Mouse (Mus musculus) liver, embryonic 14.5 days (tissue): ENCODE measurements around the gene Cdk13. TPM values are rescaled to one million over a fixed set of nuclear protein-coding genes. Genes with fewer than 3 reads are reported as not detected.

Source experiments
- ATAC-seq: fragments of 200-750 bp; cut with Nextera tagmentation; 2 replicates; pipeline ENCODE4 v1.8.0; 2017; ENCODE audit warnings: moderate number of reproducible peaks, mild to moderate bottlenecking, moderate library complexity; ENCODE audit not compliant: insufficient read depth
- DNase-seq, 3 experiments: peaks; one replicate each; pipeline ENCODE4 v3.0.0-alpha.2; 2012 to 2013; ENCODE audit warnings: low read depth in 3 of 3, low spot score in 3 of 3
- H3K27ac ChIP-seq: fragments of 300-500 bp; sonication (generic); 2 replicates; pipeline ENCODE4 v1.5.1; 2014; ENCODE audit warnings: moderate library complexity, mild to moderate bottlenecking, control low read depth, inconsistent platforms
- H3K27me3 ChIP-seq: fragments of 300-500 bp; sonication (generic); 2 replicates; pipeline ENCODE4 v1.6.1; 2014; ENCODE audit warnings: mild to moderate bottlenecking, low read length, moderate library complexity; ENCODE audit not compliant: control insufficient read depth, insufficient read depth
- H3K36me3 ChIP-seq: fragments of 300-500 bp; sonication (generic); replicated peaks from 2 replicates; pipeline ENCODE4 v1.6.1; 2014; ENCODE audit warnings: low read depth; ENCODE audit not compliant: control insufficient read depth, insufficient read depth
- H3K4me1 ChIP-seq, 2 experiments: fragments of 200-500 bp in 1 of 2; fragments of 300-500 bp in 1 of 2; sonication (generic) in 1 of 2; replicated peaks; 2 replicates each; pipeline ENCODE4 v1.6.1; 2012 to 2014; ENCODE audit warnings: antibody characterized with exemption in 1 of 2, inconsistent platforms in 1 of 2, low read length in 1 of 2; ENCODE audit not compliant: control insufficient read depth in 2 of 2, insufficient read depth in 2 of 2
- H3K4me2 ChIP-seq: fragments of 300-500 bp; sonication (generic); 2 replicates; pipeline ENCODE4 v1.6.1; 2014; ENCODE audit warnings: low read depth, mild to moderate bottlenecking, control low read depth, moderate library complexity
- H3K4me3 ChIP-seq, 2 experiments: fragments of 200-500 bp in 1 of 2; fragments of 300-500 bp in 1 of 2; sonication (generic) in 1 of 2; 2 replicates each; pipeline ENCODE4 v1.5.1; 2012 to 2014; ENCODE audit warnings: low read depth in 2 of 2, low read length in 2 of 2, mild to moderate bottlenecking in 2 of 2, control low read depth in 1 of 2, inconsistent platforms in 1 of 2, moderate library complexity in 1 of 2; ENCODE audit not compliant: insufficient read depth in 1 of 2
- H3K9ac ChIP-seq: fragments of 300-500 bp; sonication (generic); replicated peaks from 2 replicates; pipeline ENCODE4 v1.6.1; 2014; ENCODE audit warnings: mild to moderate bottlenecking, control low read depth, moderate library complexity
- H3K9me3 ChIP-seq: fragments of 300-500 bp; sonication (generic); 2 replicates; pipeline ENCODE4 v1.6.1; 2016; ENCODE audit warnings: low read length, mixed read lengths; ENCODE audit not compliant: control insufficient read depth
- CTCF ChIP-seq: IDR thresholded peaks from 2 replicates; pipeline ENCODE4 v1.5.1; 2016; ENCODE audit warnings: antibody characterized with exemption, low read depth, control low read depth
- EP300 ChIP-seq: IDR thresholded peaks from 2 replicates; pipeline ENCODE4 v1.6.1; 2016; ENCODE audit warnings: antibody characterized with exemption, low read depth
- WGBS: fragments of 180-500 bp; shearing (Covaris S2); extraction: QIAGEN DNeasy Blood & Tissue Kit; methylation state at CpG from one replicate; pipeline ENCODE4 v1.1.7; 2014; ENCODE audit not compliant: insufficient replicate concordance; 5-methylcytosine and 5-hydroxymethylcytosine counted together
- polyA plus RNA-seq, 2 experiments: library from polyadenylated mRNA; depleted of rRNA in 1 of 2; stranded (reverse) in 1 of 2; unstranded in 1 of 2; fragments of >200 nt; fragmentation: Nextera tagmentation in 1 of 2; extraction: Ambion mirVana in 1 of 2; gene quantifications; 2 replicates each; pipeline versions ENCODE4 v1.2.1 to v1.2.3; 2012 to 2014

Cdk13 gene
- polyA plus RNA-seq, 2 experiments = 5.7 to 9.3 TPM

DNA sequence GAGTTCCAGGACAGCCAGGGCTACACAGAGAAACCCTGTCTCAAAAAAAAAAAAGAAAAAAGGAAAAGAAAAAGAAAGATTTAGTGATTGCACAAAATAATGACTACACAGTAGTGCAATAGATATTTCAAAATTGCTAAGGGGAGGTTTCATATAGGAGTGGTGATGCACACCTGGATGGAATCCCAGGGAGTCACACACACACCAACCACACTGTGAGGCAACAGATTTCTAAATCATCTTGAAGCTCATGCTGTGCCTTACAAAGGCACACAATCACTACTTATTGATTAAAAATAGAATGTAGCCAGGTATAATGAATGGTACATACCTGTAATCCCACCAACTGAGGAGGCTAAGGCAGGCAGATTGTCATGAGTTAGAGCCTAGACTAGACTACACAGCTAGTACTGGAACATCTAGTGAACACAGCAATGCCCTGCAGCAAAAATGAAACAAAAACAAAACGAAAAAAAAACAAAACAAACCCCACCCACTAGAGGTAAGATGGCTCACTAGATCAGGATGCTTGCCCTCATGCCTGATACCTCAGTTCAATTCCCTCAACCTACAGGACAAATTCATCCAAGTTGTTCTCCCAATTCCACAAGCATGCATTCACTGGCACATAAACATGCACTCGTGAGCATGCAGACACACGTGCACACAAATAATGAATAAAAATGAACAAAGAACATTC is 9.0 kb downstream of the Cdk13 start:
- WGBS = 73% methylated on average over 3 of the region's 3 CpGs
- H3K4me2 ChIP-seq = no peak overlapping the region
- TF ChIP-seq EP300 = no peak
- no peak for TF ChIP-seq CTCF

DNA sequence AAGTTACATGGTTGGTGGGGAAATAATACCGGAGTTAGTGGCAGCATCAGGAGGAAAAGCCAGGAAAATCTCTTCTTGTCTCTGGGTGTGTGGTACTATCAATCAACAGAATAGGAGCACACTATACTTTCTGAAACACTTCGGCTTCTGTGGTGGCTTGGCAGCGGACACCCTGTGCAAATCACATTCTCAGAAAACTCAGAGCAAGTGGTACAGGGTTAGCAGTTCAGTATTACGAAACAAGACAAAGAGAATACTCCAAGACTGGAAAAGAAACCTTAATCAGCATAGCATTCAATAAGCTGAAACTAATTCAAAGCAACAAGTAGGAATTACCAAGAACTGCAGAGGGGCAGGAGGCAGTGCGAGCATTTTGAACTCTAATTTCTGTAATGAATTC is 21.3 kb downstream of the Cdk13 start:
- Histone ChIP-seq H3K9ac (no peak overlapping the region), H3K4me3 (no peak overlapping the region), H3K9me3 (no peaks in the 10 kb centered on the region), H3K27me3 (no peaks in the 10 kb centered on the region), H3K36me3 (no peaks in the 10 kb centered on the region), H3K4me2 (no peak overlapping the region), H3K27ac (no peak overlapping the region), H3K4me1 (no peaks in the 10 kb centered on the region; a peak in 1 of 4 replicates)
- 85% methylated on average over 5 of the region's 5 CpGs for WGBS
- no peak for DNase-seq
- TF ChIP-seq CTCF (no peak), EP300 (no peak)
- ATAC-seq = no peak

More for the DNA sequence above, 9.0 kb downstream of the Cdk13 start:
- Histone ChIP-seq H3K27me3 (no peaks in the 10 kb centered on the region), H3K4me3 (no peak overlapping the region), H3K27ac (no peak overlapping the region), H3K36me3 (peaks cover 4% of the 10 kb centered on the region), H3K9ac (no peak overlapping the region), H3K9me3 (no peaks in the 10 kb centered on the region), H3K4me1 (peaks cover 12 to 22% of the 10 kb centered on the region in 2 experiments)
- no peak for DNase-seq
- ATAC-seq = no peak

GRCm38 (mm10) chr13:17779923-17780322 is 25.0 kb downstream of the Cdk13 start:
- Histone ChIP-seq H3K9me3 (no peaks in the 10 kb centered on the region), H3K4me3 (no peak overlapping the region), H3K9ac (no peak overlapping the region), H3K27ac (no peak overlapping the region), H3K4me2 (no peak overlapping the region), H3K36me3 (no peaks in the 10 kb centered on the region), H3K27me3 (no peaks in the 10 kb centered on the region), H3K4me1 (no peaks in the 10 kb centered on the region; a peak in 1 of 4 replicates)
- DNase-seq = no peak
- TF ChIP-seq EP300 = no peak
- no peak for TF ChIP-seq CTCF
- 55% methylated on average over 2 of the region's 2 CpGs for WGBS
- no peak for ATAC-seq

- Histone ChIP-seq H3K9ac (no peak overlapping the region), H3K9me3 (no peaks in the 10 kb centered on the region), H3K4me3 (no peak overlapping the region), H3K4me2 (no peak overlapping the region), H3K27ac (no peak overlapping the region), H3K36me3 (peaks cover 9% of the 10 kb centered on the region), H3K4me1 (no peaks in the 10 kb centered on the region), H3K27me3 (no peaks in the 10 kb centered on the region)
- TF ChIP-seq CTCF (no peak), EP300 (no peak)
- DNase-seq = no peak
- WGBS = 79% methylated on average over 1 of the region's 1 CpGs
- ATAC-seq = no peak
Observed at GRCm38 (mm10) chr13:17776303-17776702, 28.6 kb downstream of the Cdk13 start.

GRCm38 (mm10) chr13:17775364-17775763 is 29.5 kb downstream of the Cdk13 start:
- ATAC-seq (no peak), DNase-seq (no peak)
- H3K36me3 ChIP-seq = peaks cover 9% of the 10 kb centered on the region
- no peak overlapping the region for H3K27ac ChIP-seq
- no peaks in the 10 kb centered on the region for H3K27me3 ChIP-seq
- no peak overlapping the region for H3K4me3 ChIP-seq
- H3K9ac ChIP-seq = no peak overlapping the region
- no peak overlapping the region for H3K4me2 ChIP-seq
- TF ChIP-seq CTCF (no peak), EP300 (no peak)
- H3K9me3 ChIP-seq = no peaks in the 10 kb centered on the region
- H3K4me1 ChIP-seq = no peaks in the 10 kb centered on the region
